Mouse (Mus musculus) kidney, postnatal 4 days (tissue): Measurements from ENCODE around the gene Gm8882.
"Not testable (repeated sequence)": the region's sequence is repeated elsewhere in the genome, so short reads cannot be mapped to it uniquely, and the experiment has no call there.

Source experiments
- DNase-seq, 2 experiments: peaks; one replicate each; pipeline ENCODE4 v3.0.0; 2021; ENCODE audit warnings: mixed read lengths in 2 of 2

Gene Gm8882

GRCm38 (mm10) chr6:132364034-132364433, at the start of gene Gm8882:
Gene Gm8882 (minus strand): TSS chr6:132364134.
- DNase-seq, result not testable (repeated sequence)

GRCm38 (mm10) chr6:132314657-132315056, 49.3 kb downstream of the Gm8882 start, which contains the start of gene Prpmp5:
Gene Prpmp5 (minus strand): TSS chr6:132314757.
- DNase-seq, result not testable (repeated sequence)
